Mouse (Mus musculus) right cerebral cortex, adult 18-20 months (tissue): Measurements from ENCODE around the gene Plekha1.

ENCODE experiments used
- DNase-seq: peaks from one replicate; pipeline ENCODE4 v3.0.0; 2022; ENCODE audit warnings: mixed read lengths

Gene Plekha1

DNA sequence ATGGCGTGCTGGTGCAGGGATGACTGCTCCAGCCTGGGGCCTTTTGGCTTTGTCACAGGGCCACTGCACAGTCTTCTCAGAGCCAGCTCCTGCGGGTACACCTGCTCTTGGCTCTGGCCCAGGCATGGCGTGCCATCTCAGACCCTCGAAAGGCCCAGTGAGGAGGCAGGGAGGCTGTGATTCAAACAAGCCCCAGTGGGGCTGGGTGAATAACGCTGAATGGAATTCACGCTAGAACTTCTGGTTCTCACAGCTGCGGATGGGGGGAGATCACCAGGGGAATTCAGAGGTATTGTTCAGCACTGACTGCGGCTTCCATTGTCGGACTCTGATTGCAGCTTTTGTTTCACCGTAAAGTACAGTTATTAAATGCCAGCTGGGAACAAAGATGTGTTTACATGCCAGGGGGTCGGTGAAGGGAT is 4.8 kb upstream of the Plekha1 start:
- DNase-seq, result no peak

DNA sequence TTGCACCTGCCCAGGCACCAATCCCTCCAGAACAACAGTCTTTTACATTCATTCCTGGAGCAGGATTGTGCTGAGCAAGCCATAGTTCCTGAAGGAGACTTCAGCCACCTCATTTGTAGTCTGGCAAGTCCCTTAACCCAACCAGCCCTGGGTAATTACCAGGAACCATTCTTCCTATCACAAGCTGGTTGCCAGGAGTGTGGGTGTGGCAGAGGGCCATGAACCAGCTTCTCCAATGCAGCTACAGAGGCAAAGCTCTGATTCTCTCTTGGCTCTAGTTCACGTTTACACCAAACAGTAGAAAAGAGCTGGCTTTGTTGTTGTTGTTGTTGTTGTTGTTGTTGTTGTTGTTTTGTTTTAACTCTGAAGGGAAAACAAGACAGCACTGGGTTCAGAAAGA is 3.1 kb upstream of the Plekha1 start:
- peak; percentile 28 for DNase-seq

DNA sequence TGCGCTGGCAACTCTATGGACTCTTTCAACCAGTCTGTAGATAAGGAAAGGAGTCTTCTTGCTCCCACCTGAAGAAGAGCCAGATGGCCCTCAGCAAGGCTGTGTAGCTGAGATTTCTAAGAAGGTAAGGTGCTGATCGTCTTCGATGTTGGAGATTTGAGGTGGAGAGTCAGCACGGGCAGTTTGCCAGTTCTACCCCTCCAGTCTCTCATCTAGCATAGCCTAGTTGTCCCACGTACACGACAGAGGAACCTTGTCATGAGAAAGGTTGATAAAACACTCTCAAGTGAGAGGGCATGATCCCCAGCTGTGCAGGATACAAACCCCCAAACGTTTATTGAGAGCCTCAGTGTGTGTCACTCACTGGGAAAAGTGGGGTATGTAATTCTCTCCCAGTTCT is 845 bp upstream of the Plekha1 start:
- no peak for DNase-seq

DNA sequence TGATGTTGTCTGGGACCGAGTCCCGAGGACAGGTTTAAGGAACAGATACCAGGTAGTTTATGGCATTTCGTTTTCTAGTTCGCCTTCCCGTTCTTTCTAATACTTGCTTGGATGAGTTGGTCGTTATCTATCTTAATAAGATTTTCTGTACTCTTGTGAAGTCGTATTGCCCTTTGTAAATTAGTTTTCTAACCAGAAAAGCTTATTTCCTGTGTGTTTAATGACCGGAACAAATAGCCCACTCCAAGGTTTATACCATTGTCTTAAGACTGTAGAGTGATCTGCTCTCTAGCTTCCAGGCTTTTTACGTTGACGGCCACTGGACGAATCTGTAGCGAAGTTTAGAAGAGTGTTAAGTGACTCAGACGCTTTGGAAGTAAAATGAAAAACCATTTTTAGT is 1.1 kb downstream of the Plekha1 start:
- DNase-seq, result no peak

DNA sequence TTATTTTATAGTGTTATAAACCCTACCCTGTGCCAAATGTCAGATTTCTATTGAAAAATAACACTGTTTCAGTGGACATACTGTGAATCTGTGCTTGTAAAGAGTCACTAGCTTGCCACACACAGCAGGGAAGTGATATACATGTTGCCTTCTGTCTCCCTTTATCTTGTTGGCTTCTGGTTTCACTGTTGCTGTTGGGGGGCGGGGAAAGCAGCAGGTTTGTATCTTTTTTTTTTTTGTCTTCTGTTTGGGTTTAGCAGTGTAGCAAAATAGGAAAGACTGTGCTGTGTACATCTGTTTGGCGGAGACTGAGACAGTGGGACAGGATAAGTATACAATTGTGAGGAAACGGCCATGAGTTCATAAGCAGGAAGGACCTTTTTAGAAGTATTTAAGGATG is 1.7 kb downstream of the Plekha1 start:
- DNase-seq, result no peak

DNA sequence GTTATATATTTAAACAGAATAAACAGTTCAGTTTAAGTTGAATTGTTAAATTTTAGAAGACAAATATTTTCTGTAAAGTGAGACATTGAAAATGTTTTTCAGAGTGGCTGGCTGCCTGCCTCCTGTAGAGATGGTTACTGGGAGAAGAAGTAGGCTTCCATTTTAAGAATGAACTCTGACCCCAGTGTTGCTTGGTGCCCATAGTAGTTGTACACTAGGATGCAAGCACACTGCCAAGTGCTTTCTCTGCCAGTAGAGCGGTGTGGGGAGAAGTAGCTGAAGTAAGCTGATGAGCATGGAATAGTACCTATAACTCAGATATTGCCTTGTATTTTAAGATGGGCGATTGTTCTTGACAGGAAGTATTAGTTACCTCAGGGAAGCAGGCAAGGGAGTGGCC is 18.6 kb downstream of the Plekha1 start:
- no peak for DNase-seq

DNA sequence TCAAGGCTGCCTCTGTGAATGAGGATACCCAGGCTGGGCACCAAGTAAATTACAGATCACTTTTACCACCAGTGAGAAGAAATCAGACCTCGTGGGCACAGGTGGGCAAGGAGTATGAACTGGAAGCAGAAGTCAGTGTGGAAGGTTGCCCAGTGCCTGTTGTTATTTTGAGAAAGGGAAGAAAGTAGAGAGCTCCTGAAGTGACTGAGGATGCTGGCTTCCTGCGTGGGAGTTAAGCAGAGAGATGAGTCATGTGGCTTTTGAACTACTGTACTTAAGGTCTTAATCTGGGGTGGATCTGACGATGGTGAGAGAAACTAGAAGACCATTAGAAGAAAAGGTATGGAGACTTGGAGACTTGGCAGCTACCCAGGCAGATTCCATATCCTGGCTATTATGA is 20.7 kb downstream of the Plekha1 start:
- DNase-seq, result no peak

DNA sequence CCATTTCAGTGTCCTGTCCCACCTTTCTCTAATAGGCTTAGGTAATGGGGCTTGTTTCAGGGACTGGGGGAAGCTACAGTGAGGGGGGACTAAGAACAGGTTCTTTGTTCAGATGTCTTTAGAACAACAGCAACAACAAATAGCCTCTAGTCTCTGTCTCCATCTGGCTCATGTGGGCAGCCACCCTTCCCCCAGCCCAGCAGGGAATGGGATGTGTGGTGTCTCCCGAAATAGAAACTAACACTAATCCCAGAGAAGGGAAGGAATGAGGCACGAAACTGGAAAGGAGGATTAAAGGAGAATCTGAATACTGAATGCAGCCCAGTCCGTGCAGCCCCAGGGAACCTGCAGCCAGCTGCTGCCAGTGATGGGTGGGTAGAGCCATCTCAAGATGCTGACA is 22.4 kb downstream of the Plekha1 start:
- DNase-seq, result peak; percentile 69

DNA sequence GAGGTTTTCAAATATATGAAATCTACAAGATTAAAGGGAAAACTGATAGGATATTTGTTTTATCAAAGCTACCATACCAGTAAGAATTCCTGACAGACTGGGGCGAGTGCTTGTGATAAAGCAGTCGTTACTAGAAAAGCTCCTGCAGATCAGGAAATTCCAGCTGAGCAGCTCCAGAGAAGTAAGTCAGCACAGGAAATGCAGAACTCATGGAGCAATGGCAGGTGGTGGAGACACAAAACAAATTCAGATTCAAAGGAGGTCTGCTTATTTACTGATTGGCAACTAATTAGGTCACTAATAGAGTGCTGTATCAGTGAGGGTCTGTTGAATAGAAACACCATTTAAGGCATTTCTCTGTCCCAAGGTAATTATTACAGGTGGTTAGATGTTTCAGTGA is 25.3 kb downstream of the Plekha1 start:
- DNase-seq, result no peak

DNA sequence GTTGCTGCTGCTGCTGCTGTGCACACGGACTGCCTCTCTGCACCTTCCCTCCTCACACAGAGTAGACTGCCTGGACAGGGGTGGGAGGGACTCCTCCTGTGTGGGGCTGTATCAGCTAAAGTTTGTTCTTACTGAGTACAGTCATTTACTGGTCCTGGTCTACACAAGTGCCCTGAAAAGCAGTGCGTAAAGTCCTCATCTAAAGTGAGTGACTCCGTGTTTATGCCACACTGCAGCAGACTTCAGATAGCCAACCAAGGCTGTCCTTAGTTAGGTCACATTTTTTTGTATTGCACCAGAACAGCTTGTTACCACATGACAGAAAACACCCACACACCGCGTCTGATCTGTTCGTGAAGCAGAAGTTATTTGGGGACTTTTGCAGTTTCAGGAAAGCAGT is 27.4 kb downstream of the Plekha1 start:
- DNase-seq, result peak; percentile 83

DNA sequence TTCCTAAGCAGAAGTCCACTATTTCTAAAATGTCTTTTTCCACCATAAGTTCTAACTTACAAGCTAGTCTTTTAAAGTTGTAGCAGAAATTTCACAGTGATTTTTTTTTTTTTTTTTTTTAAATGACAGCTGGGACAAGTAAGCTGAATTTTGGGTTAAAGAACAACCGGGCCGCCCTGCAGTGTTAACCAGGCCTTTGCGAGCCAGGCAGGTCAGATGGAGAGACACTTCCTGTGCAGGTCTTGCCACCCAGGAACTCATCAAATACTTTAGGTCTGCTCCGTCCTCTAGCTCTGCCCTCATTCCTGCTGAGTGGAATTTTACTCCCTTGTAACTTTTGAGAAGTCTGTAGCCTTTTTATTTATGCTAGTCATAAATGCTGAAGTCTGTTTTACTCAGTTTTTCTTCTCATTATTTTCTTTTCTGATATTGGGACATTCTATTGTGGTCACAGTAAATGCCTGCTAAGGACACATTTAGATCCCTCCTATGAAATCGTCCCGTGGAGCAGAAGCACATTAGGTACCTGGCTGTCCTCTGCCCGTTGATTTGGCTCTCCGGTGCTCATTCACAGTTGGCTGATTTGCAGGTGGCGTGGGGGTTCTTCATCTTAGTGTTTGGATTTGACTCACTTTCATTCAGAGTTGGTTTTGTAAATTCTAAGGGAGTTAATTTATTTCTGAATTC is 29.5 kb downstream of the Plekha1 start:
- DNase-seq, result no peak

DNA sequence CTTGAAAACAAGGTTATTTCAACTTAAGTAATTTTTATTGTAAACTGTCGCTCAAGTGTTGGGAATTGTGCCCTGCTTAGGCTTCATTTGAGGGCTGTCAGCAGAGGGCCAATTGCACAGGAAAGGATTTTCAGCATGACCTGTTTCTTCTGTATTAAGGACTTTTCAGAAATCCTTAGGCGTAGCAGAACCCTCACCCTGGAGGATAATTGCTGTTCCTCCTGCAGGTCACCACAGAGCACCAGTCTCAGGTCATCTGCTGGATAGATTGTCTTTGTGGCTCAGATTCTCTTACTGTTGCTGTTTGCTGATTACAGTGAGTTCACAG is 30.0 kb downstream of the Plekha1 start:
- no peak for DNase-seq

DNA sequence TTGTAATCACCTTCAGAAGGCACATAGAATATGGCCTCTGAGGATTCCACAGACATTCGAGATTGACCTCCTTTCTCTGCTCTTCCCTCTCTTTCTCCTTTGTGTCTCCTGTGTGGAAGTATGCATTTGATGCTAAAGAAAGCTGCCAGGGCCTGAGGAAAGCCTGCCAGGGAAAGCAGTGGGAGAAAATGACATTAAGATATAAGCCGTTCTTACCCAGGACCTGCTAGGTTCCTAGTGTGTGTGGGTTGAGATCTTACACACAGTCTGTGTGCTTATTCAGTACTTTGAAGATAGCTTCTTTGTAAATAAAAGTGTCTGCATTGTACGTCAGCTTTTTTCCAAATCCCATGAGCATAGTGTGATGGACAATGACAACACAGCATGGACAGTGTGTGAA is 30.5 kb downstream of the Plekha1 start:
- peak; percentile 54 for DNase-seq

DNA sequence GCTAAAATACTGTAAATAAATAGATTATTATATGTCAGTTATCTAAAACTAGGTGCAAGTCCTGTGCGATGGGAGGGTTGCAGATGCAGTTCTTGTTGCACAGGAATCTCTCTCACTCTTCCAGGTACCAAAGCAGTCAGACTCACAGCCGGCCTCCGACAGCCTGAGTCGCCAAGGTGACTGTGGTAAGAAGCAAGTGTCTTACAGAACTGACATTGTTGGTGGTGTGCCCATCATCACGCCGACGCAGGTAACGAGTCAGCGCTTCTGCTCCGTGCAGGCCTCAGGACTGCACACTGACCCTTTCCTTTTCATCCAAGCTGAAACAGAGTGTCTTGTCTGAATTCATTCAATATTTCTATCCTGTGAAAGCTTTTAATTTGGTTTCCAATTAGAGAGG is 31.6 kb downstream of the Plekha1 start:
- DNase-seq, result no peak

DNA sequence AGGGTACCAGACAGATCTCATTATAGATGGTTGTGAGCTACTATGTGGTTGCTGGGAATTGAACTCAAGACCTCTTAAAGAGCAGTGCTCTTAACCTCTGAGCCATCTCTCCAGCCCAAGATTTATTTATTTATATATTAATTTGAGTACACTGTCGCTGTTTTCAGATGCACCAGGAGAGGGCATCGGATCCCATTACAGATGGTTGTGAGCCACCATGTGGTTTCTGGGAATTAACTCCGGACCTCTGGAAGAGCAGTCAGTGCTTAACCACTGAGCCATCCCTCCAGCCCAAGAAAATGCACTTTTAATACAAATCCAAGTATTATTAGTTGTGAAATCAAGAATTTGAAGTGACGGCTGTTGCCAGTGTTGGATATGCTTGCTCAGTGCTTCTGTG is 32.8 kb downstream of the Plekha1 start:
- no peak for DNase-seq

DNA sequence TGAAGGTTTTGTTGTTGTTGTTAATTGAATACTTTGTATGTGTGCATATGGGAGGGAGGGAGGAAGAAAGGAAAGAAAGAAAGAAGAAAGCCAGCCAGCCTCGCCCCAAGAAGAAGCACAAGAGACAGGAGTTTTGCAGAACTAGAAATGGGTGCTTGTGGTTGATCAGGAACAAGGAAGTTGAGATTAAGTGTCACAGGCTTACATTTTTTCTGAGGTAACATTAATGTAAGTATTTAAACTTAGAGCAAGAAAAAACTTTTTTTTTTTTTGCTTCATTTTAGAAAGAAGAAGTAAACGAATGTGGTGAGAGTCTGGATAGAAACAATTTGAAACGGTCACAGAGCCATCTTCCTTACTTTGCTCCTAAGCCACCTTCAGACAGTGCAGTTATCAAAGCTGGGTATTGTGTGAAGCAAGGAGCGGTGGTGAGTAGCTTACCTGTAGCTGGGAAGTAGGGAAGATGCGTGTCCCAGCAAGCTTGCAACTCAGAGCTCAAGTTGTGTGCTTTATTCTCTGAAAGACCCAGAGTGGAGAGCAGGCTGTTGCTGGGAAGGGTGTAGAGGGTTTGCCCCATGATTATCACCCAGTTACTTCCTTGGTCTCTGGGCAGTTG is 34.8 kb downstream of the Plekha1 start:
- no peak for DNase-seq

DNA sequence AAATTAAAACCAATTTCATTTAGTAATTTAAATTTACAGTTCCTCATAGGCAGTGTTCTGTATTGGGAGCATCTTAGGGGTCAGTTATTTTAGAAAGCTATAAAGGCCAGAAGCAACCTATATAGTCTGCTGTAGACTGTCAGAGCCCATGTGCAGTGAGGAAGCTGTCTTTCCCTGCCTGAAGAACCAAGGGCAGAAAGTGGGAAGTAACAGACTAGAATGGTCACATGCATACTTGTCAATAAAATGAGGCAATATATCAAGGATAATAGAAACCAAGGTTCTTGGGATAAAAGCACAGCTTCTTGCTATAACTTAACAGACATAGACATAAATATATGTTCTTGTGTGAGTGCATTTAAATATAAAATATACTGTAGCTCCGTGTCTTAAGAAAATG is 37.4 kb downstream of the Plekha1 start:
- DNase-seq, result no peak

DNA sequence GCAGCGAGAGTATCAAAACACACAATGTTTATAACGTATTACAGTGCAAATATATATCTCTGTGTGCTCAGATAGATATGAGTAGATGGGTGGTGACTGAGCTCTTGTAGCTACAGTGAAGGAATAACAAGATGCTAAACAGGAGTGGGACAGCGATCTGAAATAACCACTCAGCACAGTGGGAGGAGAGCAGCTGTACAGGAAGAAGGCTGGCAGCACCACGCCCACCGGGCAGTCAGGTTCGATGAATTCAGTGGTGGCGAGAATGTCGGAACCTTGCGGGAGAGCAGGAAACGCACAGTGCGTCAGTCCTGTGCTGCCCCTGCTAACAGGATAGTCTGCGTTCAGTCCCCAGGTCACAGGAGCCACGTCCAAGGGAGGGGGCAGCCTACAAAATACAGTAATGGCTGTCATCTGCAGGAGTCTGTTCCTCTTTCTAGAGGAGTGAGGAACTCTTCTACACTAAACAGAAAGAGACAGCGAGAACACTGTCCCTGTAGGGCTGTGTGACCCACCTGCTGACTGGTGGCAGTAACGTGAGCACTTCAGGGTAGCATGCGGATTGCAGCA is 38.0 kb downstream of the Plekha1 start:
- DNase-seq, result peak; percentile 81

DNA sequence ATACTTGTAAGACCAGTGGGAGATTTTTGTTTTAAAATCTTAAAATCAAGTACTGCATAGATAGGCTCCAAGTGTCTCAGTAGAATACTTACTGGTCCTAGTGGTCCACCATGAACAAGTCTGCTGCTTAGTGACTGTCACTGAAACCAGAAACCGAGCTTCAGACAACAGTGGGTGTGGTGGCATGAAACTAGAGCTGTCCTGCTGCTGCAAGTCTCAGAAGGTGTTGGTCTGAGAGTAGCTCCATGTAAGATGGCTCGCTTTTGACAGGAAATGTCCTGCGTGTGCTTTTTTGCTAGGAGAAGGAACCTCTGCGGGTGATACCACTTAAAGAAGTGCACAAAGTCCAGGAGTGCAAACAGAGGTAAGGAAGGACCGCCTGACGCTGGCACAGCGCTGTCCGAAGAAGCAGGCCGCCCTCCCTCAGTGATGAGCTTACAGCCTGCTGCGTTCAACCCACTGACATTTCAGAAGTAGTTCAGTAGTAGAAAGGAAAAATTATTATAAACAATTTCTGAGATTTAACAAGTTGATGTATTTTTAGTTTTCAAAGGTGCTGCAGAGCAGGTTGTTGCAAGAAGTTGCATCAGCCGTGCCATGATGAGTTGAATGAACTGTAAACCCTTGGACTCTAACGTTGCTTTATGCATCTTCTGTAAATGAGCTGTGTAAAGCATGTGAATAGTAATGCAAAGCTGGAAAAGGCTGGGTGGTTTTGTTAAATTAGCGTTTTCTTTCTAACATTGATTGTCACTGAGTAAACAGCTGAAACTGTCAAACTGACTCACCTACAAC is 39.2 kb downstream of the Plekha1 start:
- DNase-seq, result no peak

DNA sequence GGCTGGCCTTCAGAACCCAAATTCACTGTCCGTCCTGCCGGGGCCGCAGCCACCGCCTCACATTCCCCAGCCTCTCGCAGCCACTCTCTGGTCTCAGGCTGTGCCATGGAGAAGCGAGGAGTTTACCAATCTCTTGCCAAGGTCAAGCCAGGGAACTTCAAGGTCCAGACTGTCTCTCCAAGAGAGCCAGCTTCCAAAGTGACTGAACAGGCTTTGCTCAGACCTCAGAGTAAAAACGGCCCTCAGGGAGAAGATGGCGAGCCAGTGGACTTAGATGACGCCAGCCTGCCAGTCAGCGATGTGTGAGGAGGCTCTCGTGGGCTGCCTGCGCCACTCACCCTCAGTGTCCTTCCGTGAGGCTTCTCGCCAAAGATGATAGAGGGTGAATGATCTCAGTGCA is 45.3 kb downstream of the Plekha1 start:
- DNase-seq, result no peak

DNA sequence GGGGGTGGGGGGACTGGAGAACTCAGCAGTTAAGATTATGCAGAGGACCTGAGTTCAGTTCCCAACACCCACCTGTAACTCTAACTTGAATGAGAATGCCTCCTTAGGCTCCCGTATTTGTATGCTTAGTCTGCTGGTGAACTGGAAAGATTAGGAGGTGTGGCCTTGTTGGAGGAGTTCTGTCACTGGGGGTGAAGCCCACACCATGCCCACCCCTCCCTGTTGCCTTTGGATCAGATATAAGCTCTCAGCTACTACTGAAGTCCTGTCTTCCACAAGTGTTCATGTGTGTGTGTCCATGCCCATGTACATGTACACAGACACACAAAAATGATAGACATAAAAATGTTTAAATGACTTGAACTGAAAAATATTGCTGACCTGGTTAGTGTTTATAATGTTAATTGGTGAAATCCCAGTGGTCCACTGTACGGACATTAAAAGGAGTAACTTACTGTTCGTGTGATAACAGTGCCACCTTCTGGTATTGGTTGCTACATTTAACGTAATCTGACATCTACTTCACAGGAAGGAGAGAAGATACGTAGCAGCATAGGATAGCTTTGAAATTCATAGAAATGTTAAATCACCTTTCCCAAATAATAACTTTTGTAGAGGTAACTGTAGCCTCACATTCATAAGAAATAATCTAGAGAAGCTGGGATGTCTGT is 49.3 kb downstream of the Plekha1 start:
- no peak for DNase-seq

DNA sequence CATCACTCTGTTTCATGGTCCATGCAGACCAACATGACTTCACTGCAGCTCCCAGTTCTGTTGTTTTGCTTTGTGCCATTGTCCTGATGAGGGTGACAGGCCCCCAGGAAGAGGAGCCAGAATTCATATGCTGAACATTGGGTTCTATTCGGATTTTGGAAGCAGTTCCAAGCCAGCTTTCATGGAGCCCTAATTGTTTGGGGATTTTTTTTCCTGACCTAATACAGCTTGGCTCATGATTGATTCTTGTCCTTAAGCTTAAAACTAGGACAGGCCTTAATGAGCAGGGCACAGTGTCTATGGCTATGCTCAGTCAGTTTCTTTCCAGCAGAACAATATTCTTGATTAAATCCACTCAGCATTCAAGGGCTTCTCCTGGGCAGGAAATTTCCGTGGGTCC is 52.7 kb downstream of the Plekha1 start:
- peak; percentile 51 for DNase-seq

DNA sequence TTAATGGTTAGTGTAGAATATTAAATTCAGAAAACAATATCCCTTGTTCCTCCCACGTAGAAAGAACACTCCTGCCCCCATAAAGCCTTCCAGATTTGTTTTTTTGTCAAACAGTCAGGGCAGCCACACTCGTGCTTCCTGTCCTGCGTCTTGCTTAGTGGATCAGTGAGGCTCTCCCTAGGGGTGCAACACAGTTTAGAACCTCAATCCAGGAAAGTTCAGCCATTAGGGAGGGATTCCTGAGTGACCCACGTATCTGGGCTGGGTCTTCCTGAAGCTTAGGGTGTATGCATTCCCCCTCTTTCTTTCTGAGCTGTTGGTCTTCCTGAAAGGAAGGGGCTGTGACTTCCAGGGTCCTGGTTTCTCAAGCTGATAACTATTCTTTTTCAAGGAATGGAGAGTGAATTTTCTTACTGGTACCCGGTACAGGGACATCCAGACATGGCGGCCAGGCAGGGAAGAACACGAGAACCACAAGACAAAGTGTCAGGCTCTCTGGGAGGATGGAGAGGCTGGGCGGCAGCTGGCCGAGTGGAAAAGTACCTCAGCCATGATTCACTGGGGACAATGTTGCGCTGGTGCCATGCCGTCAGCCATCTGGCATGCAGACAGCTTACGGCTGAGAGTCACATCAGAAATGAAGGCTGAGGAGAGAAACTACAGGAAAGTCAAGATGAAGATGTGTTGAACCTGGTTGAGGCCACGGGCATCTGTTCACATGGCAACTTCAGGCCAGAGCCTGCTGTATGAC is 57.6 kb downstream of the Plekha1 start:
- peak; percentile 81 for DNase-seq
